Mouse (Mus musculus) myocyte (in vitro differentiated cells): ENCODE results near the gene Olfr994.

Experiments used
- CEBPB ChIP-seq: IDR thresholded peaks from 2 replicates; pipeline ENCODE4 v1.6.1; 2011; ENCODE audit warnings: mild to moderate bottlenecking, moderate library complexity; ENCODE audit not compliant: poor library complexity, insufficient read depth, severe bottlenecking
- E2F4 ChIP-seq: IDR thresholded peaks from one replicate; pipeline ENCODE4 v1.6.1; 2011; ENCODE audit warnings: mild to moderate bottlenecking, control low read depth, moderate library complexity; ENCODE audit not compliant: insufficient read depth
- MAX ChIP-seq: IDR thresholded peaks from one replicate; pipeline ENCODE4 v1.6.1; 2011; ENCODE audit warnings: low read depth, mild to moderate bottlenecking, control low read depth
- POLR2A ChIP-seq: IDR thresholded peaks from one replicate; pipeline ENCODE4 v1.6.1; 2011; ENCODE audit warnings: low read depth, mild to moderate bottlenecking, control low read depth, moderate library complexity; ENCODE audit not compliant: insufficient read length
- POLR2AphosphoS2 ChIP-seq: IDR thresholded peaks from one replicate; pipeline ENCODE4 v1.6.1; 2011; ENCODE audit warnings: low read depth, control low read depth; ENCODE audit not compliant: insufficient read length
- TCF3 ChIP-seq: IDR thresholded peaks from one replicate; pipeline ENCODE4 v1.6.1; 2011; ENCODE audit warnings: low read depth, control low read depth; ENCODE audit not compliant: insufficient read length

DNA sequence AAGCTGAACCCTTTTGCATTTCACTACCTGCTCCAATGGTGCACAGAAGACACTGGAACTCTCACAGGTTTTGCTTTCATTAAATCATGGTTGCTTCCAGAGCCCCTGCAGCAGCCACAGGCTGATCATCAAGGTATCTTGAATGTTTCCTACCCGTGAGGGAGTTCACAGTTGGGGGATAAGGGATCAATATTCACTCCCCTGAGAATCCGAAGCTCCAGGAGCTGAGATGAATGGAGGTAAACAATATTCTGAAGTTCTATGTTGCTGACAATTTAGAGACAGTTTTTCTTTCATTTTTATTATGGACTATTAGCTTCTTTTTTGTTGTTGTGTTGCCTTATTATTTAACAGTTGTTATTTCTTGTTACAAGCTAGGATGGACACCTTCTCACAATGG is 26.9 kb downstream of the Olfr994 start, which contains the start of gene Olfr992:
- TF ChIP-seq POLR2A = no peak
- no peak for TF ChIP-seq E2F4
- no peak for TF ChIP-seq CEBPB
- no peak for TF ChIP-seq TCF3
- no peak for TF ChIP-seq MAX
- no peak for TF ChIP-seq POLR2AphosphoS2
